Mouse (Mus musculus) spleen, postnatal 10 days (tissue): ENCODE data around the gene 9230104L09Rik.
A peak's percentile ranks its signal among the peaks of the same experiment; 100 is the strongest.

Experiments
- DNase-seq, 2 experiments: peaks; one replicate each; pipeline ENCODE4 v3.0.0; 2021 to 2022; ENCODE audit warnings: low spot score in 2 of 2

Gene 9230104L09Rik

GRCm38 (mm10) chr2:148856630-148857400 lies 8.0 kb downstream of the 9230104L09Rik start:
- no peak for DNase-seq

- DNase-seq = peak; percentile 49 to 74
Measured at GRCm38 (mm10) chr2:148851116-148851906, 13.5 kb downstream of the 9230104L09Rik start.

DNA sequence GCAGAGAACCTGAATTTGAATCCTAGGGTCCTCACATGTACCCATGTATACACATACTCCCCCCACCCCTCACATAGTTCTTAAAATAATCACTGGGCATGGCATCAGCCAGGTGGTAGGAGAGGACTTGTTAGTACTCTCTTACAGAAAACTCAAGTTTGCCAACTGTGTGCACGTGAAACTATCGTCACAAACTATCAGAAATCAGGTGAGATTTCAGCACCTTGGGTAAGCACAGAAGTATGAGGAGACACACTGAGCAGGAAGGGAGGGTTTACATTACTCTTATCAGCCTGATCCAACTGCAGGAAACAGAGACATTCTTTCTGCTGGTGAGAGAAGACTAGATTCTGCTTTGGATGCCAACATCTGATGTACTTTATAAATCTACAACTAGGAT lies 25.6 kb downstream of the 9230104L09Rik start:
- no peak for DNase-seq

DNA sequence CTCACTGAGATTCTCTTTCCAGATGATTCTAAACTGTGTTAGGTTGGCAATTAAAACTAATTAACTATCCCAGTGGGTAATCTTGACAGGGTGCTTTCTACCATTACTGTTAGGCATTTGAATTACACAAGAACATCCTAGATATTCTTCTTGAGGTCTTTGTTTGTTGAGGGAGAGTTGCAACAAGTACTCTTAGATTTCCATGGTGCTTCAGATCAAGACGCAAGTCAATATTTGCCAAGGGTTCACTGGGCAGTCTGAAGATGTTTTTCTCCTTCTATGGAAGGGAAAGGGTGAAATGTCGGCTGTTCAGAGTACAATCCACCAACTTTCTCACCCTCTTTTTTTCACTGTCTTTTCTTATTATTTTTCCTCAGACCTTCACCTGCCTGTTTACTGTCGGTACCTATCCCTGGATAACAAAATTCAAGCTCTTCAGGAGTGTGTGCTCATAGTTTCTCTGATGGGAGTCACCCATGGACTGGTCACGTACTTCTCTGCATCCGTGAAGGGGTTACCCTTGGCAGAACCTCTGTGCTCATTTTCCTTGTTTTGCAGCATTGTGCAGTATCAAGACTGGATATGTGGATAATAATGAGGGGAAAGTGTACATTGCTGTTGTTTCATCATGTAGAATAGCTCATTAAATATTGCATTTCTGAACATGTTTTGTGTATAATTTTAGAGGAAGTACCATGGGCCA lies 26.6 kb downstream of the 9230104L09Rik start:
- DNase-seq = no peak

GRCm38 (mm10) chr2:148834912-148835311 lies 29.9 kb downstream of the 9230104L09Rik start, which contains the start of gene Cst9:
Gene Cst9, plus strand, starts transcription at chr2:148835147.
- no peak for DNase-seq

DNA sequence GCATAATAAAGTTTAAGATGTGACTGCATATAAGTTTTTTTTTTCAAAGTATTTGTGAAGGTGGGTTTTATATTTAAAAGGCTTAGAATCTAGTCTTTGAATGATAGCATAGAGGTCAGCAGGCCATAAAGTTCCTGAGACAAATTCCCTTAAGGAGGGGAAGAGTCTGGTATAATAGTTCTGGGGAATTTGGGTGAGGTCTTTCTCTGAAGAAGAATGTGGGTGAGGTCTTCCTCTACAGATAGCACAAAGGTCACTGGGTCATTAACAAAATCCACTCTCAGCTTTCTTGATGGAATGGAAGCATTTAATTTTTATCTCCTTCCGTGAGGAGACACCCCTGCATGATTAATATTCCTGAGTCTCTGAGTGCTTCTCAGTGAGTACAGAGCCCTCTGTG lies 38.9 kb downstream of the 9230104L09Rik start:
- no peak for DNase-seq

- DNase-seq = no peak
Measured at GRCm38 (mm10) chr2:148819909-148820308, 44.9 kb downstream of the 9230104L09Rik start, which contains the start of gene Cst13. Gene Cst13, plus strand, starts transcription at chr2:148820081.

GRCm38 (mm10) chr2:148806696-148807095 lies 58.1 kb downstream of the 9230104L09Rik start:
- DNase-seq = no peak

DNA sequence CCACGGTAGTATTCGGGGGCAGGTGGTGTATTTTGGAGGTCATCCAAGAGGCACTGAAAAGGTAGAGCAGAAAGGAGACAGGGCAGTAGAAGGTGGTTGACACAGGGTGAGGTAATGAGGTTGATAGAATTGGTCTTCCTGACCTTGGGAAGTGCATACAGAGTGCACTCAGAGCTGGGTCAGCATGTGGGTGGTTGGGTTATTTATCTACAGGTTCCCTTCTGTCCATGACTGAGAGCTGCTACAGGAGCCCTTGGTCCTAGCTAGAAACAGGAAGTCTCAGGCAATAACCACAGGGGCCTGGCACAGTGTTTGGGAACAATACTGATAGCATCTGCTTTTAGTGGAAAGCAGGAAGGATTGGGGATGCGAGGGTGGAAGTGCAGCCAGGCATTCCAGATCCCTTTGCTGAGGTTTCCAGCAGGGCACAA lies 63.3 kb downstream of the 9230104L09Rik start:
- no peak for DNase-seq

GRCm38 (mm10) chr2:148798485-148798884 lies 66.4 kb downstream of the 9230104L09Rik start, which contains the start of gene Cst8:
Gene Cst8, plus strand, starts transcription at chr2:148798785.
- no peak for DNase-seq
